Mouse (Mus musculus) cerebellum, postnatal 36 days (tissue): Measurements from ENCODE around the gene Dnal4.
A peak's percentile ranks its signal among the peaks of the same experiment; 100 is the strongest.

Source experiments
- DNase-seq, 2 experiments: peaks; one replicate each; pipeline ENCODE4 v3.0.0; 2021 to 2022; ENCODE audit warnings: mixed read lengths in 2 of 2

The Dnal4 gene

DNA sequence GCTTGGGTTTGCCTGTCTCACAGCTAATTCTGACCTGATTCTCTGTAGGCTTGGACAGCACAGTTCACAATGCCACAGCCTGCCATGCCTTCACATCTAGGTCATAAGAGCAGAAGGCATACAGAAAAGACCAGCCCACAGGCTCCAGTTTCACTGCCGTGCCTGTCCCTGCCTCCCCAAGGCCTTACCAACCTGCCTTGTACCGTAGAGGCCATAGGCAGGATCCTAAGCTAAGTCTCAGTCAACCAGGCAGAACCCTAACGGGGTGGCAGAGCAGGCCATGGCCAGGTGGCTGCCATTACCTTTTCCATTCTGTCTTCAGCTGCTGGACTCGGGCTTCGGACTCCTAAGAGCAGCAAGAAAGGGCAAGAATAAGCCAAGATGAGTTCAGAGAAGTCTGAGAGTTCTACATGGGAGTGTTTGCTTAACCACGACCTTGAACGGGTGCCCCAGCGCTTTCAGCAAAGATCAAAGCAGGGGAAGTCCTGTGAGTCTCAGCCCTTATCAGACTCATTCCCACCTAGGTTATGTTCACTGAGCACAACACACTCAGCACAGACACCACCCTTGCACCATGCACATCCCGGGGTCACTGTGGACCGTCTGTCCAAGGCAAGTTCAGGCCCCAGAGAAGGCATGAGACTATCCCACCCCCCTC is 48.8 kb downstream of the Dnal4 start:
- DNase-seq = peak in 1 of 2 experiments; percentile 34

DNA sequence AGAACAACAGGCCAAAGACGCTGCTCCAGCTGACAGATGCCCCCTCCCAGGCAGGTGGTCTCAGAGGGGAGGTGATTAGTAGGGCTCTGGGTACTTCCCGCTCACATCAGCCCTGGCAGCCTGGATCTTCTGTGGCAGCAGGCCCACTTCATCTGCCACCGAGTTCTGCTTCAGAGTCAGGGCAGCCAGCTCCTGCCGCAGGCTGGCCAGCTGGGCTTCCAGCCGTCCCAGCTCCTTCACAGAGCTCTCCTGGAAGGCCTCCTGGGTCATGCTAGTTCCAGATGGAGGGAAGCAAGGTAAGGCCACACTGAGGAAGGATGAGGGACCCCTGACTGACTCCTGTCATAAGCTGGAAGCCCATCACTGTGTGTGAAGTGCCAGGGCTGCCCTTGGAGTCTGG is 49.3 kb downstream of the Dnal4 start:
- peak; percentile 38 to 44 for DNase-seq

DNA sequence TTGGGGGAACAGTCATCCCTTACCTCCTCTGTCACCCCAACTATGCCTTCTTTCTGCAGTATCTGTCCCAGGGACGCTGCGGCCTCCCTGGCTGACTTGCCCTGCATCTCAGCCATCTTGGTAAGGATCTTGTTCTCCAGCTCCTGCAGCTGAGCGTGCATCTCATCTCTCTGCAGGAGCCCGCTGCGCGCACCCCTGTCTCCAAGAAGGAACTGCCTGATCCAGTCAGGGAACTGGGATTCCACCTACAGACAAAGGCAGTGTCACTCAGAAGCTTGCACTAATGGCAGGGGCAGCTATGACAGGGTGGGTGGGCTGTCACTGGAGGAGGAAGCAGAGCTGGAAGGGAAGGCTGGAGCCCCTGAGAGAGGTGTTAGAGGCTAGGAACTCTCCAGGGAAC is 49.8 kb downstream of the Dnal4 start:
- no peak for DNase-seq

DNA sequence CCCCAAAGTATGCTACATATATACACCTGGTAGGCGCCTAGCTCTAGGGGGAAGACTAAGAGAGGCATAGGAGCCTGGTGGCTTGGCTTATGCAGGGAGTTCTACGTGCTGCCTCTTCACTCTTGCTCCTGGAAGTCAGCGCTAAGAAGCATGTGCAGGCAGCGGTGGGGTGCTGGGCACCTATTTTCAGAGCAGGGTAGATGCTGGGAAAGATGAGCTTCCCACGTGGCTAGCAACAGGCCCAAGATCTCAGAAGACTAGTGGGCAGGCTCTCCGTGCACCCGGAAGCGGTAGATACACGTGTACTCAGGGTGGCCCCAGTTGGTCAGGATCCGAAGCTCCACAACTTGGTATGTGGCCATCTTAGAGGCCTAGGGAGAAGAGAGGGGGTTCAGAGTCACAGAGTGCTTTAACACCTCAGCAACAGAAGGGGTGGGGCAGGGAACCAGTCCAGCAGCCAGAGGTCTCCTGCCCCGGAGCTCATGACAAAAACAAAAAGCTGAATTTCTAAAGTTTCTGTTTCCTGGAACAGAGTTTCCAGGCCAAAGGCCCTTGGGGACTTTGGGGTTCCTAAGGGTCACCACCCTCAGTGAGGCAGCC is 52.4 kb downstream of the Dnal4 start:
- no peak for DNase-seq

DNA sequence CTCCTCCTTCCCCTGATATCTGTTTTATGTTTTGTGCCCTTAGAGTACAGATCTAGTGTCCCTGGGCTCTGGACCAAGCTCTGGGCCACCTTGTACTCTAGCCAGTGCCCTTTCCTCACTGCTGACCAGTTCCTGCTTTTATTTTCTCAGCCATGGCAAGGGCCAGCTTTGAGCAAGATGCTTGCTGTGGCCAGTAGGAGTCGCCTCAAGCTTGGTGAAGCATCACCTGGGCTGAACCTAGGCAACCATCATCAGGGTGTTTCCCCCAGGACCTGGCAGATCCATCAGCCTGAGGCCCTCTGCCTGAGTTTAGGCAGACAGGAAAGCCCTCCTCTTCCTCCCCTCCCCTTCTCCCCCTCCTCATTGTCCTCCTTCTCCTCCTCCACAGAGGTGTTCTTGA is 54.2 kb downstream of the Dnal4 start:
- peak; percentile 49 to 52 for DNase-seq

DNA sequence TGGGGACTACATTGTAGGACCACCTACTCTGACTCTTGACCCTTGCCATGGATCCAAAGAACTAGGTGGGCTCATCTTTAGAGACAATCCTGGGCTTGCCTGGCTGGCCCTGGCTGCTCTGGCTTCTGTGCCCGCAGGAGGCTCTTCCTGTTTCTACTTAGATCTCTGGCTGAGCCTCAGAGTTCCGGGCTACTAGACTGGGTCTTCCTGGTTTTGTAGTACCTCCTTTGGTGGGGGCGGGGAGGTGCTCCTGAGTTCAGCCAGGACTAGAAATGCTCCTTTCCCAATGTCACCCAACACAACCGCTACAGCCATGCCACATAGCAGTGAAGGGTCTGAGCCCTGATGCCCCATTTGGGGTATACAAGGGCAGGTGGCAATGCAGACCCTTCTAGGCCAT is 56.9 kb downstream of the Dnal4 start:
- no peak for DNase-seq

DNA sequence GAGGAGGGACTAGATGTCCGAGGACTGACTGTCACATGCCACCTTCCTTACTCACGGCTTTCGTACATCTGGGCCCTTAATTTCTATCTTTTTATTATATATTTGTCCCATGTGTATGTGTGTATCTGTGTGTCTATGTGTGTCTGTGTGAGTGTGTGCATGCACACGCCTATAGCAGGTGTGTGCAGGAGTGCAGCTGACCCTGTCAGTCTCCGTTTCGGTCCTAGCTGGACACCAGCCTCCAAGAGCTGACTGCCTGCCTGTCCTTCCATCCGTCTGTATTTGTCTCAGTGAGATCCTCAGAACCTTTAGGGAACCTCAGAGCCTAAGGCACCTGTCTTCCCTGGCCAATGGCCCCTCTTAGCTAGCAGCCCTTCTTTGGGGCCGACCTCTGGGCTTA is 57.4 kb downstream of the Dnal4 start:
- DNase-seq = no peak

DNA sequence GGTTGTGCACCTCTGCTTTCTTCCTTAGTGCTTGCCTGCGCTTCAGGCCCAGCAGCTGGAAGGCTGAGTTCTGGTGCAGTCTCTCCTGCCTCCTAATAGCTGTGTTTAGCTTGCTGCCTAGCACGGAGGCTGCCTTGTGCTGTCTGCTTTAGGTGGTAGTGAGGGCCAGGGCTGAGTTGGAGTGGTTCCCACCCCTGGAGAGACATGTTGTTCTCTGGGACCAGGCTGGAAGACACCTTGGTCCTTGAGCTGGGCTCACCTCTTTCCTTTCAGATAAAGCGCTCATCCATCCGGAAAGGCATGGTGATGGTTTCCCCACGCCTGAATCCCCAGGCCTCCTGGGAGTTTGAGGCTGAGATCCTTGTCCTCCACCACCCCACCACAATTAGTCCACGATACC is 60.9 kb downstream of the Dnal4 start:
- DNase-seq = peak; percentile 65 to 68

DNA sequence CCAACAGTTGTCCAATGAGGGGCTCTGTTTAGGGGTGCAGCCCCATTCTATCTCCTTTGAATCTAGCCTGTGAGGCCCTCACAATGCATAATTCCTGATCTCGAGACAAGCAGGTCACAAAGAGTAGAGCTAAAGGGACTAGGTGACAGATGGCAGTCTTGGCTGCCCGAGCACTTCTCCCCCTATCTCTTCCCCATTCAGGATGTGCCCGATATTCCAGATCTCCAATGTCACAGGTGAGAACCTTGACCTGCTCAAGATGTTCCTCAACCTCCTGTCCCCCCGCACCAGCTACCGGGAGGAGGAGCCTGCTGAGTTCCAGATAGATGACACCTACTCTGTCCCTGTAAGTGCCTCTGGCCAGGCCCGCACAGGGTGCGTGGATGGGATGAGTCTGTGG is 62.0 kb downstream of the Dnal4 start:
- peak; percentile 47 to 57 for DNase-seq
